Mouse (Mus musculus) G1E (cell line): ENCODE data around the gene Psma3.

Source experiments
- CTCF ChIP-seq: IDR thresholded peaks from 2 replicates; pipeline ENCODE4 v1.5.1; 2012; ENCODE audit warnings: low read depth, low read length, inconsistent platforms, mixed read lengths
- POLR2AphosphoS5 ChIP-seq: IDR thresholded peaks from 2 replicates; pipeline ENCODE4 v1.6.1; 2012; ENCODE audit warnings: low read depth, low read length, inconsistent platforms; ENCODE audit not compliant: insufficient replicate concordance

- TF ChIP-seq CTCF, result no peak
- TF ChIP-seq POLR2AphosphoS5, result no peak
Measured at GRCm38 (mm10) chr12:71030260-71030659, 55.8 kb downstream of the Psma3 start.
